Mouse (Mus musculus) stomach, embryonic 16.5 days (tissue): ENCODE data around the gene Dnm1. TPM values are rescaled to one million over a fixed set of nuclear protein-coding genes. Genes with fewer than 3 reads are reported as not detected.
"Not testable (repeated sequence)": the region's sequence is repeated elsewhere in the genome, so short reads cannot be mapped to it uniquely, and the experiment has no call there.

Experiments used
- ATAC-seq: fragments of 200-750 bp; cut with Nextera tagmentation; 2 replicates; pipeline ENCODE4 v1.8.0; 2017; ENCODE audit warnings: moderate number of reproducible peaks, moderate TSS enrichment; ENCODE audit not compliant: insufficient read depth, low FRiP score
- H3K27ac ChIP-seq: fragments of 300-500 bp; sonication (generic); 2 replicates; pipeline ENCODE4 v1.5.1; 2014; ENCODE audit warnings: low read length
- H3K27me3 ChIP-seq: fragments of 300-500 bp; sonication (generic); 2 replicates; pipeline ENCODE4 v1.6.1; 2014; ENCODE audit warnings: low read length, control low read depth, mixed read lengths; ENCODE audit not compliant: control insufficient read depth, insufficient read depth
- H3K36me3 ChIP-seq: fragments of 300-500 bp; sonication (generic); 2 replicates; pipeline ENCODE4 v1.6.1; 2014; ENCODE audit warnings: low read length; ENCODE audit not compliant: control insufficient read depth, insufficient read depth
- H3K4me1 ChIP-seq: fragments of 300-500 bp; sonication (generic); 2 replicates; pipeline ENCODE4 v1.6.1; 2014; ENCODE audit warnings: low read length, control low read depth, mixed read lengths; ENCODE audit not compliant: control insufficient read depth, insufficient read depth
- H3K4me2 ChIP-seq: fragments of 300-500 bp; sonication (generic); 2 replicates; pipeline ENCODE4 v1.6.1; 2014; ENCODE audit warnings: low read depth, low read length, mixed read lengths
- H3K4me3 ChIP-seq: fragments of 300-500 bp; sonication (generic); replicated peaks from 2 replicates; pipeline ENCODE4 v1.5.1; 2014; ENCODE audit warnings: mild to moderate bottlenecking, low read length
- H3K9ac ChIP-seq: fragments of 300-500 bp; sonication (generic); 2 replicates; pipeline ENCODE4 v1.6.1; 2014; ENCODE audit warnings: low read length
- H3K9me3 ChIP-seq: fragments of 300-500 bp; sonication (generic); replicated peaks from 2 replicates; pipeline ENCODE4 v1.6.1; 2016; ENCODE audit warnings: low read length, control low read depth; ENCODE audit not compliant: control insufficient read depth
- WGBS: fragments of 180-500 bp; shearing (Covaris S2); extraction: QIAGEN DNeasy Blood & Tissue Kit; methylation state at CpG from one replicate; pipeline ENCODE4 v1.1.7; 2014; 5-methylcytosine and 5-hydroxymethylcytosine counted together
- polyA plus RNA-seq: library from polyadenylated mRNA; unstranded; fragments of >200 nt; fragmentation: Nextera tagmentation; extraction: Ambion mirVana; gene quantifications from 2 replicates; pipeline ENCODE4 v1.2.1, GENCODE M21; 2015

Dnm1 gene
- polyA plus RNA-seq, 1 experiment from 2014 or later = 8.1 TPM

- WGBS = 90% methylated on average over 6 of the region's 6 CpGs
- H3K9ac ChIP-seq = no peak overlapping the region
- H3K36me3 ChIP-seq = peaks cover 30% of the 10 kb centered on the region; the same call in 1 of the 2 replicates
- H3K4me1 ChIP-seq = peaks cover 21% of the 10 kb centered on the region
- H3K27me3 ChIP-seq = no peaks in the 10 kb centered on the region
- no peak for ATAC-seq
- H3K4me3 ChIP-seq = no peak overlapping the region
- no peak overlapping the region for H3K4me2 ChIP-seq
- H3K9me3 ChIP-seq = no peaks in the 10 kb centered on the region
- no peak overlapping the region for H3K27ac ChIP-seq
These were observed 45.8 kb downstream of the Dnm1 start for GRCm38 (mm10) chr2:32307247-32307798.

DNA sequence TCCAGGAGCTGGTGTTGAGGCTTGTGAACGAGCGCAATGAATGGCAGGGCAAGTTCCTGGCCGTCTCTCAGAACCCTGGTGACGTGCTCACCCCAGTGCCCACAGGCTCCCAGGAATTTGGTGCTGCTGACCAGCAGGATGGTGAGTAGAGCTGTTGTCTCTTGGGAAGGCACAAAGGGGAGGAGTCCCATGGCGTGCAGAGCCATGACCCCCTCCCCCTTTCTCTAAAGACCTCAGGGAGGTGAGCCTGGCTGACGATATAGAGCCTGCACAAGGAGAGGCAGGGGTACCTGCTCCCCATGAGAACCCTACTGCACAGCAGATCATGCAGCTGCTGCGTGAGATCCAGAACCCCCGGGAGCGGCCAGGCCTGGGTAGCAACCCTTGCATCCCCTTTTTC is 47.0 kb downstream of the Dnm1 start:
- H3K36me3 ChIP-seq = peaks cover 30% of the 10 kb centered on the region; the same call in 1 of the 2 replicates
- ATAC-seq = no peak
- 81% methylated on average over 9 of the region's 9 CpGs for WGBS
- H3K27ac ChIP-seq = no peak overlapping the region
- H3K4me2 ChIP-seq = no peak overlapping the region
- no peak overlapping the region for H3K9ac ChIP-seq
- no peak overlapping the region for H3K4me3 ChIP-seq
- H3K4me1 ChIP-seq = peaks cover 11% of the 10 kb centered on the region
- no peaks in the 10 kb centered on the region for H3K27me3 ChIP-seq
- no peaks in the 10 kb centered on the region for H3K9me3 ChIP-seq

GRCm38 (mm10) chr2:32305668-32306067 is 47.5 kb downstream of the Dnm1 start:
- H3K4me1 ChIP-seq = peaks cover 7% of the 10 kb centered on the region; the same call in 1 of the 2 replicates
- WGBS = 83% methylated on average over 5 of the region's 5 CpGs
- no peak for ATAC-seq
- no peak overlapping the region for H3K9ac ChIP-seq
- no peak overlapping the region for H3K4me3 ChIP-seq
- no peaks in the 10 kb centered on the region for H3K27me3 ChIP-seq
- H3K9me3 ChIP-seq = no peaks in the 10 kb centered on the region
- no peak overlapping the region for H3K4me2 ChIP-seq
- no peak overlapping the region for H3K27ac ChIP-seq
- peaks cover 30% of the 10 kb centered on the region; the same call in 1 of the 2 replicates for H3K36me3 ChIP-seq

DNA sequence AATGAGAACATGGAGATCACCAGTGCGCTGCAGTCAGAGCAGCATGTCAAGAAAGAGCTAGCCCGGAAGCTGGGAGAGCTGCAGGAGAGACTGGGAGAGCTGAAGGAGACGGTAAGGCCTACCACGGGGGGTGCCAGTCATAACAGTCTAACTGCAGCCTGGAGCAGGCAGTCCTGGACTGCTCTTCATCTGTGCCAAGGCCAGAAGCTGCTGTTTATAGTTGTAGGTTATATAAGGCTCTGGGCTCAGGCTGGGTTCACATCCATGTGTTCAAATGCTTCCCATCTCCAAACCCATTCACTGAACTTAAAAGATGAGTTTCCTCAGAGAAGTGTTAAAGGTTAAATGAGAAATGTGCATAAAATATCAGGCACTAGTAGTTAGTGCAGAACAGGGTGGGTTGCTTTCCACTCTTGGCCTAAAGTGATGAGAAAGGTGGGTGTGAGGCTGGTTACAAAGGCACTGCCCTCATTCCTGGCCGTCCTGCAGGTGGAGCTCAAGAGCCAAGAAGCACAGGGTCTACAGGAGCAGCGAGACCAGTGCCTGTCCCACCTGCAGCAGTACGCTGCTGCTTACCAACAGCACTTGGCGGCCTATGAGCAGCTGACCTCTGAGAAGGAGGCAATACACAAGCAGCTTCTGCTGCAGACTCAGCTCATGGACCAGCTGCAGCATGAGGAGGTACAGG is 48.8 kb downstream of the Dnm1 start:
- ATAC-seq = peak; percentile 56; the same call in 1 of the 2 replicates
- WGBS = 55% methylated on average over 8 of the region's 8 CpGs
- H3K36me3 ChIP-seq = peaks cover 36% of the 10 kb centered on the region

DNA sequence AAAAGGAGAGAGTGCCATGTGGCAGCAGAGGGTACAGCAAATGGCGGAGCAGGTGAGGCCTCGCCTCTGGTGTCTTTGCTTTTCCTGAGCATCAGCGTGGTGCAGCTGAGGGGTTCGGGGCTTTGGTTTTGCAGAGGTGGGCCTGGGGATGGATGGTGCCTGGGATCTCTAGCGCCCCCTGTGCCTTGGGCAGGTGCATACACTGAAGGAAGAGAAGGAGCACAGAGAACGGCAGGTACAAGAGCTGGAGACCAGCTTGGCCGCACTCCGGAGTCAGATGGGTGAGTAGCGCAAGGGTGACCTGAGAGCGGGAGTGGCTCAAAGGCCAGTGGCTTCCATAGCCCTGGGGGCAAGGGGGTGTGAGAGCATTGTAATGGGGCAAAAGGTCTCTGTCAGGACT is 50.2 kb downstream of the Dnm1 start:
- H3K36me3 ChIP-seq = peaks cover 40% of the 10 kb centered on the region
- no peak overlapping the region for H3K4me3 ChIP-seq
- H3K9me3 ChIP-seq = no peaks in the 10 kb centered on the region
- no peak for ATAC-seq
- no peak overlapping the region for H3K27ac ChIP-seq
- H3K27me3 ChIP-seq = no peaks in the 10 kb centered on the region
- no peaks in the 10 kb centered on the region for H3K4me1 ChIP-seq
- no peak overlapping the region for H3K4me2 ChIP-seq
- H3K9ac ChIP-seq = no peak overlapping the region
- 90% methylated on average over 10 of the region's 10 CpGs for WGBS

More for the DNA sequence above, 48.8 kb downstream of the Dnm1 start:
- H3K4me1 ChIP-seq = no peaks in the 10 kb centered on the region
- H3K4me3 ChIP-seq = no peak overlapping the region
- H3K9ac ChIP-seq = no peak overlapping the region
- no peaks in the 10 kb centered on the region for H3K27me3 ChIP-seq
- no peak overlapping the region for H3K4me2 ChIP-seq
- H3K9me3 ChIP-seq = no peaks in the 10 kb centered on the region
- no peak overlapping the region for H3K27ac ChIP-seq

DNA sequence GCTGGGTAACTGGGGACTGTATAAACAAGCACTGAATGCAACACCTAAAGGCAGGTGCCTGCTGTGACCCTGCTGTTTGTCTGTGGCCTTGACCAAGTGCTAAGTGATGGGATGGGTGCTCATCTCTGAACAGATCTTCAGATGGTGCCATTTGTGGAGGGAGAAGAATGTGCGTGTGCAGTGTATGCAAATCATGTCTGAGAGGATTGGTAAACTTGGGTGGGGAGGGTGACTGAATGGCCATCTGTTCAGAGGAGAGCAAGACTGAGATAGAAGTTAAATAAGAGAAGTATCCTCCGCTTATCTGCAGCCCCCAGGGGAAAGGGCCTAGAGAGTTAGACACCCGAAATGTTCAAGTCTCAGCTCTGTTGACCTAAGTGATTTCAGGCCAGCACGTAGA is 53.7 kb downstream of the Dnm1 start:
- Histone ChIP-seq H3K9ac (no peak overlapping the region), H3K27ac (no peak overlapping the region), H3K4me1 (0 out of 2 replicates have a peak, but pooled peaks cover 5% of the 10 kb centered on the region), H3K4me3 (no peak overlapping the region), H3K4me2 (no peak overlapping the region), H3K9me3 (no peaks in the 10 kb centered on the region), H3K36me3 (peaks cover 15% of the 10 kb centered on the region), H3K27me3 (no peaks in the 10 kb centered on the region)
- WGBS = 86% methylated on average over 4 of the region's 4 CpGs
- ATAC-seq = no peak

- not testable (repeated sequence) for ATAC-seq, H3K27me3 ChIP-seq, H3K9ac ChIP-seq, H3K27ac ChIP-seq, H3K9me3 ChIP-seq, H3K4me2 ChIP-seq, H3K4me1 ChIP-seq, H3K4me3 ChIP-seq
- peaks cover 15% of the 10 kb centered on the region for H3K36me3 ChIP-seq
- 84% methylated on average over 2 of the region's 2 CpGs for WGBS
These were observed 57.3 kb downstream of the Dnm1 start for GRCm38 (mm10) chr2:32295842-32296241.

DNA sequence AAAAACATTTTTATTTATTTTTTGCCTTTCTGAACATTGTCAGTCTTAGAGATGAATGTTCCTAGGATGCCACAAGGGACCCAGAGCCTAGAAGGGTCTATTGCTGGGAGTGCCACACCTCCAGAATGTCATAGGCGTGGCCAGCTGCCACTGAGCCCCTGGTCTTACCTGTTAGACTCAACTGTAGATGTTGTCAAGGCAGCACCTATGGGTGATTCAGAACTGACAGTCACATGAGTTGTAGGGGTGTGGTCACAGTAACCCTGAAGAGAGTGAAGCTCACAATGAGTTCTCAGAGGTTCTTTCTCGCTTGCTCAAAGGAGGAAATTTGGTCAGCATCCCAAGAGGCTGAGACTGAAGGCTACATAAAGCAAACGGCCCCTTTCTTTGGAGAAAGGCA is 57.9 kb downstream of the Dnm1 start:
- Histone ChIP-seq H3K27me3 (no peaks in the 10 kb centered on the region), H3K4me1 (0 out of 2 replicates have a peak, but pooled peaks cover 5% of the 10 kb centered on the region), H3K36me3 (peaks cover 15% of the 10 kb centered on the region), H3K9me3 (no peaks in the 10 kb centered on the region), H3K27ac (no peak overlapping the region), H3K9ac (no peak overlapping the region), H3K4me2 (no peak overlapping the region), H3K4me3 (no peak overlapping the region)
- ATAC-seq = peak; percentile 61; the same call in 1 of the 2 replicates
- WGBS = 80% methylated on average over 3 of the region's 3 CpGs

- Histone ChIP-seq H3K9ac (no peak overlapping the region), H3K9me3 (no peaks in the 10 kb centered on the region), H3K27me3 (no peaks in the 10 kb centered on the region), H3K4me3 (no peak overlapping the region), H3K4me2 (no peak overlapping the region), H3K4me1 (peaks cover 5% of the 10 kb centered on the region; the same call in 1 of the 2 replicates), H3K27ac (no peak overlapping the region), H3K36me3 (peaks cover 10% of the 10 kb centered on the region)
- WGBS = 76% methylated on average over 8 of the region's 8 CpGs
- no peak for ATAC-seq
These were observed 58.8 kb downstream of the Dnm1 start for GRCm38 (mm10) chr2:32294348-32294747.
